Mouse (Mus musculus) liver, embryonic 13.5 days (tissue): ENCODE data around the gene Rasgef1b. TPM values are rescaled to one million over a fixed set of nuclear protein-coding genes. Genes with fewer than 3 reads are reported as not detected.

Source experiments
- ATAC-seq: fragments of 200-750 bp; cut with Nextera tagmentation; 2 replicates; pipeline ENCODE4 v1.8.0; 2017; ENCODE audit warnings: low read depth, mild to moderate bottlenecking, moderate number of reproducible peaks, moderate library complexity
- DNase-seq: peaks from one replicate; pipeline ENCODE4 v3.0.0; 2022
- H3K27ac ChIP-seq: fragments of 300-500 bp; sonication (generic); 2 replicates; pipeline ENCODE4 v1.5.1; 2015; ENCODE audit warnings: moderate library complexity, mild to moderate bottlenecking, inconsistent platforms
- H3K27me3 ChIP-seq: fragments of 300-500 bp; sonication (generic); 2 replicates; pipeline ENCODE4 v1.6.1; 2015; ENCODE audit warnings: mild to moderate bottlenecking, inconsistent platforms
- H3K36me3 ChIP-seq: fragments of 300-500 bp; sonication (generic); 2 replicates; pipeline ENCODE4 v1.6.1; 2015; ENCODE audit warnings: mild to moderate bottlenecking, inconsistent platforms
- H3K4me1 ChIP-seq: fragments of 300-500 bp; sonication (generic); replicated peaks from 2 replicates; pipeline ENCODE4 v1.6.1; 2015; ENCODE audit warnings: inconsistent platforms
- H3K4me2 ChIP-seq: fragments of 300-500 bp; sonication (generic); 2 replicates; pipeline ENCODE4 v1.6.1; 2015; ENCODE audit warnings: inconsistent platforms, mild to moderate bottlenecking, moderate library complexity
- H3K4me3 ChIP-seq: fragments of 300-500 bp; sonication (generic); replicated peaks from 2 replicates; pipeline ENCODE4 v1.5.1; 2015; ENCODE audit warnings: mild to moderate bottlenecking, inconsistent platforms
- H3K9ac ChIP-seq: fragments of 300-500 bp; sonication (generic); 2 replicates; pipeline ENCODE4 v1.6.1; 2015; ENCODE audit warnings: mild to moderate bottlenecking, inconsistent platforms
- H3K9me3 ChIP-seq: fragments of 300-500 bp; sonication (generic); replicated peaks from 2 replicates; pipeline ENCODE4 v1.6.1; 2016; ENCODE audit warnings: inconsistent platforms
- WGBS: fragments of 180-500 bp; shearing (Covaris S2); methylation state at CpG from one replicate; pipeline ENCODE4 v1.1.7; 2015; ENCODE audit not compliant: insufficient replicate concordance; 5-methylcytosine and 5-hydroxymethylcytosine counted together
- polyA plus RNA-seq: library from polyadenylated mRNA; unstranded; fragments of >200 nt; fragmentation: Nextera tagmentation; extraction: Ambion mirVana; gene quantifications from 2 replicates; pipeline ENCODE4 v1.2.1, GENCODE M21; 2015

The Rasgef1b gene
- polyA plus RNA-seq, 1 experiment from 2014 or later: 4.3 TPM

GRCm38 (mm10) chr5:99599376-99599775, 129.5 kb downstream of the Rasgef1b start:
- Histone ChIP-seq H3K27me3 (no peaks in the 10 kb centered on the region), H3K27ac (no peak overlapping the region), H3K4me2 (no peak overlapping the region), H3K9me3 (no peaks in the 10 kb centered on the region), H3K4me3 (no peak overlapping the region), H3K9ac (no peak overlapping the region), H3K4me1 (no peaks in the 10 kb centered on the region), H3K36me3 (no peaks in the 10 kb centered on the region)
- ATAC-seq: no peak
- no peak for DNase-seq
- 67% methylated on average over 11 of the region's 11 CpGs for WGBS

GRCm38 (mm10) chr5:99598470-99599110, 130.3 kb downstream of the Rasgef1b start:
- Histone ChIP-seq H3K9me3 (no peaks in the 10 kb centered on the region), H3K9ac (no peak overlapping the region), H3K27ac (no peak overlapping the region), H3K4me3 (no peak overlapping the region), H3K4me1 (no peaks in the 10 kb centered on the region), H3K27me3 (no peaks in the 10 kb centered on the region), H3K36me3 (no peaks in the 10 kb centered on the region), H3K4me2 (no peak overlapping the region)
- ATAC-seq: no peak
- 67% methylated on average over 10 of the region's 10 CpGs for WGBS
- DNase-seq: no peak

GRCm38 (mm10) chr5:99597701-99598100, 131.2 kb downstream of the Rasgef1b start:
- Histone ChIP-seq H3K4me2 (no peak overlapping the region), H3K27me3 (no peaks in the 10 kb centered on the region), H3K36me3 (no peaks in the 10 kb centered on the region), H3K4me1 (no peaks in the 10 kb centered on the region), H3K9ac (no peak overlapping the region), H3K9me3 (no peaks in the 10 kb centered on the region), H3K27ac (no peak overlapping the region), H3K4me3 (no peak overlapping the region)
- ATAC-seq (no peak), DNase-seq (no peak)
- WGBS: 49% methylated on average over 7 of the region's 7 CpGs

GRCm38 (mm10) chr5:99591348-99591747, 137.5 kb downstream of the Rasgef1b start:
- Histone ChIP-seq H3K4me1 (no peaks in the 10 kb centered on the region), H3K27me3 (no peaks in the 10 kb centered on the region), H3K9ac (no peak overlapping the region), H3K4me2 (no peak overlapping the region), H3K27ac (no peak overlapping the region), H3K9me3 (no peaks in the 10 kb centered on the region), H3K4me3 (no peak overlapping the region), H3K36me3 (no peaks in the 10 kb centered on the region)
- ATAC-seq: no peak
- WGBS: 73% methylated on average over 6 of the region's 6 CpGs
- no peak for DNase-seq

GRCm38 (mm10) chr5:99590539-99590938, 138.3 kb downstream of the Rasgef1b start:
- Histone ChIP-seq H3K9me3 (no peaks in the 10 kb centered on the region), H3K27me3 (no peaks in the 10 kb centered on the region), H3K27ac (no peak overlapping the region), H3K4me2 (no peak overlapping the region), H3K9ac (no peak overlapping the region), H3K4me1 (no peaks in the 10 kb centered on the region), H3K36me3 (no peaks in the 10 kb centered on the region), H3K4me3 (no peak overlapping the region)
- 77% methylated on average over 4 of the region's 4 CpGs for WGBS
- ATAC-seq (no peak), DNase-seq (no peak)

- H3K9me3 ChIP-seq: no peaks in the 10 kb centered on the region
- ATAC-seq (no peak), DNase-seq (no peak)
- H3K4me3 ChIP-seq: no peak overlapping the region
- H3K9ac ChIP-seq: no peak overlapping the region
- H3K36me3 ChIP-seq: no peaks in the 10 kb centered on the region
- H3K4me1 ChIP-seq: no peaks in the 10 kb centered on the region
- no peak overlapping the region for H3K4me2 ChIP-seq
- 83% methylated on average over 5 of the region's 5 CpGs for WGBS
- no peaks in the 10 kb centered on the region for H3K27me3 ChIP-seq
- H3K27ac ChIP-seq: no peak overlapping the region
Observed at GRCm38 (mm10) chr5:99587994-99588393, 140.9 kb downstream of the Rasgef1b start.

GRCm38 (mm10) chr5:99587589-99587988, 141.3 kb downstream of the Rasgef1b start:
- Histone ChIP-seq H3K27me3 (no peaks in the 10 kb centered on the region), H3K9me3 (no peaks in the 10 kb centered on the region), H3K36me3 (no peaks in the 10 kb centered on the region), H3K4me3 (no peak overlapping the region), H3K4me1 (no peaks in the 10 kb centered on the region), H3K9ac (no peak overlapping the region), H3K27ac (no peak overlapping the region), H3K4me2 (no peak overlapping the region)
- DNase-seq (no peak), ATAC-seq (no peak)
- WGBS: 58% methylated on average over 4 of the region's 4 CpGs

- DNase-seq (no peak), ATAC-seq (no peak)
- Histone ChIP-seq H3K27ac (no peak overlapping the region), H3K36me3 (no peaks in the 10 kb centered on the region), H3K4me1 (no peaks in the 10 kb centered on the region), H3K27me3 (no peaks in the 10 kb centered on the region), H3K4me2 (no peak overlapping the region), H3K4me3 (no peak overlapping the region), H3K9me3 (no peaks in the 10 kb centered on the region), H3K9ac (no peak overlapping the region)
- 76% methylated on average over 6 of the region's 6 CpGs for WGBS
Observed at GRCm38 (mm10) chr5:99586287-99586686, 142.6 kb downstream of the Rasgef1b start.

GRCm38 (mm10) chr5:99585166-99585898, 143.5 kb downstream of the Rasgef1b start:
- Histone ChIP-seq H3K4me2 (no peak overlapping the region), H3K4me1 (no peaks in the 10 kb centered on the region), H3K9me3 (no peaks in the 10 kb centered on the region), H3K9ac (no peak overlapping the region), H3K27me3 (no peaks in the 10 kb centered on the region), H3K36me3 (no peaks in the 10 kb centered on the region), H3K27ac (no peak overlapping the region), H3K4me3 (no peak overlapping the region)
- WGBS: 68% methylated on average over 5 of the region's 5 CpGs
- no peak for ATAC-seq
- DNase-seq: no peak

GRCm38 (mm10) chr5:99584266-99584665, 144.6 kb downstream of the Rasgef1b start:
- Histone ChIP-seq H3K9me3 (no peaks in the 10 kb centered on the region), H3K36me3 (no peaks in the 10 kb centered on the region), H3K27ac (no peak overlapping the region), H3K4me3 (no peak overlapping the region), H3K4me2 (no peak overlapping the region), H3K27me3 (no peaks in the 10 kb centered on the region), H3K4me1 (no peaks in the 10 kb centered on the region), H3K9ac (no peak overlapping the region)
- WGBS: 65% methylated on average over 9 of the region's 9 CpGs
- DNase-seq: no peak
- ATAC-seq: no peak

GRCm38 (mm10) chr5:99582055-99582454, 146.8 kb downstream of the Rasgef1b start:
- no peaks in the 10 kb centered on the region for H3K27me3 ChIP-seq
- no peaks in the 10 kb centered on the region for H3K9me3 ChIP-seq
- no peak overlapping the region for H3K27ac ChIP-seq
- DNase-seq (no peak), ATAC-seq (no peak)
- H3K4me3 ChIP-seq: no peak overlapping the region
- H3K4me1 ChIP-seq: no peaks in the 10 kb centered on the region
- H3K36me3 ChIP-seq: no peaks in the 10 kb centered on the region
- 39% methylated on average over 5 of the region's 5 CpGs for WGBS
- H3K4me2 ChIP-seq: no peak overlapping the region
- H3K9ac ChIP-seq: no peak overlapping the region

GRCm38 (mm10) chr5:99578692-99579091, 150.2 kb downstream of the Rasgef1b start:
- H3K27ac ChIP-seq: no peak overlapping the region
- H3K27me3 ChIP-seq: no peaks in the 10 kb centered on the region
- DNase-seq (peak; percentile 14), ATAC-seq (no peak)
- no peak overlapping the region for H3K4me3 ChIP-seq
- no peak overlapping the region for H3K9ac ChIP-seq
- no peaks in the 10 kb centered on the region for H3K9me3 ChIP-seq
- no peak overlapping the region for H3K4me2 ChIP-seq
- H3K36me3 ChIP-seq: no peaks in the 10 kb centered on the region
- H3K4me1 ChIP-seq: no peaks in the 10 kb centered on the region
- WGBS: 8% methylated on average over 4 of the region's 4 CpGs
